Mouse (Mus musculus): ENCODE measurements around the gene Sept12.

Gene Sept12

GRCm38 (mm10) chr16:4976180-4976579 is 21.5 kb downstream of the Sept12 start:
- DNase-seq (ENCODE audit: extremely low read depth, low read depth, low spot score): no peak

- no peak for DNase-seq (ENCODE audit: extremely low read depth, low read depth, low spot score)
Measured at GRCm38 (mm10) chr16:4974521-4974920, 23.1 kb downstream of the Sept12 start.

- no peak for DNase-seq (ENCODE audit: extremely low read depth, low read depth, low spot score)
Measured at GRCm38 (mm10) chr16:4971626-4972025, 26.0 kb downstream of the Sept12 start.

GRCm38 (mm10) chr16:4969055-4969843 is 28.4 kb downstream of the Sept12 start:
- no peak for DNase-seq (ENCODE audit: extremely low read depth, low read depth, low spot score)

DNA sequence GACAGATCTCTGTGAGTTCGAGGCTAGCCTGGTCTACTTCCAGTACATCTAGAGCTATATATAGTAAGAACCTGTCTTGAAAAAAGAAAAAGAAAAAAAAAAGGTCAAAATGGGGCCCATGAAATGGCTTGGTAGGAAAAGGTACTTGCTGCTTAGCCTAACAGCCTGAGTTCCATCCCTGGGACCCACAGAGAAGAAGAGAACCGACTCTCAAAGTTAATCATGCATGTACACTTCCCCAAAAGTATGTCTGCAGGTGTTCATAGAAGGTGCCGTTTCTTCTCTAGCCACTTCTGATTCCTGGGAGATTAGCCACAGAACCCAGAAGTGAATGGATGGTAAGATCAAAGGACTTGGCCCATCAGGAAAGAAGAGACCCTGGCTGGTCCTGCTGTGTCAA is 29.2 kb downstream of the Sept12 start:
- DNase-seq (ENCODE audit: extremely low read depth, low read depth, low spot score): no peak

DNA sequence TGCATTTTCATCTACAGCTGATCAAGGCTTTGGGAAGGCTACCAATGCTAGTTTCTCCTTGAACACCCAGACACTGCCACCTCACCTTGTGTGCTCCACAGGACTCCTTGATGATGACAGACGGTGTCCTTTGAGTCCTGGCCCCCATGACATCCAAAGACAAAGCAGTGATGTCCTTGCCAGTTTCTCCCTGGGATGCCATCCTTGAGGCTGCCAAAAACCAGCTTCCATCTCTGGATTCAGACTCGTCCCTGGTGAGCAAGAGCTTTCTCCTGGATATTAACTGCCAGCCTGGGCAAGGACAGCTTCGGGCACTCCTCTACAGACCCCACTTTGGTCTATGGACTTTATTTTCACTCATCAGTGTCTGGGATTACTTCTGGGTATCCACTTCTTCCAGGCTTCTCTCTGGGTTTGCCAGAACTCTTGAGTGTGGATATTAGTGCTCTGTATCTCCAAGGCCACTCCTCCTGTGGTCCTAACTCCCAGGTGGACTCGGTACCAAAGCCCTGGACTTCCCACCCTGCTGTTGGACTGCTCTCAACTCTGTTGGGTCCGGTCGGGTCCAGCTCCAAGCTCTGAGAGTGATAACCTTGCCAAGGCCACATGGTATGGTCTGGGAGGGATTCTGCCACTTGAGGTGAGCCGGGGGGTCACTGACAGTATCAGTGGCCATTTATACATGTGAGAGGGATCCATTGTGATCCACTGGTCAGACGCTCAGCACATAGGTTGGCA is 32.1 kb downstream of the Sept12 start:
- no peak for DNase-seq (ENCODE audit: extremely low read depth, low read depth, low spot score)

- DNase-seq (ENCODE audit: extremely low read depth, low read depth, low spot score): no peak
Measured at GRCm38 (mm10) chr16:4964731-4965391, 32.8 kb downstream of the Sept12 start.

DNA sequence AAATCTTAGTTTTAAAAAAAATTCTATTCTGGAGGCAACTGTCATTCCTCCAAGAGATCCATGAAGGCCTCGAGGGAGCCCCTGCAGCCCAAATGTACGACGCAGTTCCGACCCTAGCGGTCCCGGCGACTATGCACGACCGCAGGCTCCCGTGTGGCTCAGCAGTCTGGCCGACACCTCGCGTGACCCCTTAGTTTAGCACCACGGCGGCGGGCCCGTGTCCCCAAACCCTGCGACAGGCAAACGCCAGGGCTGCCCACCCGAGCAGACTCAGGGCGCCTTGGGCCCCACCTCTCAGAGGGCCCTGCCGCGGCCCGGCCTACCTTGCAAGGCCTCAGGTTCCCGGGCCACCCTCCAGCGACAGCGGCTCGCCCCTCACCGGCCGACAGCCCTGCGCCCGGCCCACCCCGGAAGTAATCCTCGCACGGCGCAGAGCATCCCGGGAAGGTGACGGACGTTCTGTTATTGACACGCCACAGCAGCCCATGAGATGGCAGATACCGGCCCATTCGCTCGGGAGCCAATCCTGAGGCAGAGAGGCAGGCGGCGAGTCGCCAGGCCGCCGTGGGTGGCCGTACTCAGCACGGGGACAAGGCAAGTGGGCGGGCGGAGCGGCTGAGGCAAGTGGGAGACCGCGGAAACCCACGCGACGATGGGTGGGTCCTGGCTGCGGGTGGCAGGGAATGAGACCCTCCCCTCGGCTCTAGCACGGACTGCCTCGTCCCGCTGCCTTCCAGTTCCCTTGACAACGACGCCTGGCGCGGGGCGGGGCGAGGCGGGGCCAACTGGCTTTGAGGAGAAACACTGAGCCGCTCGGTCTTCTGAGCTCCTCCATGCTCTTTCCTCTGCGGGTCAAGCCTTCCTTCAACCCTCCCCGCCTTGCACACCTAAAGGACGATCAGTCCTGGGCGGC is 33.6 kb downstream of the Sept12 start, which contains the start of gene Anks3:
Gene Anks3, minus strand, starts transcription at position 409 of the 913 bp plus-strand sequence.
- DNase-seq (ENCODE audit: extremely low read depth, low read depth, low spot score): no peak

GRCm38 (mm10) chr16:4963346-4963745 is 34.3 kb downstream of the Sept12 start:
- no peak for DNase-seq (ENCODE audit: extremely low read depth, low read depth, low spot score)

- no peak for DNase-seq (ENCODE audit: extremely low read depth, low read depth, low spot score)
Measured at GRCm38 (mm10) chr16:4960260-4960659, 37.4 kb downstream of the Sept12 start.

GRCm38 (mm10) chr16:4957446-4957845 is 40.2 kb downstream of the Sept12 start:
- no peak for DNase-seq (ENCODE audit: extremely low read depth, low read depth, low spot score)

DNA sequence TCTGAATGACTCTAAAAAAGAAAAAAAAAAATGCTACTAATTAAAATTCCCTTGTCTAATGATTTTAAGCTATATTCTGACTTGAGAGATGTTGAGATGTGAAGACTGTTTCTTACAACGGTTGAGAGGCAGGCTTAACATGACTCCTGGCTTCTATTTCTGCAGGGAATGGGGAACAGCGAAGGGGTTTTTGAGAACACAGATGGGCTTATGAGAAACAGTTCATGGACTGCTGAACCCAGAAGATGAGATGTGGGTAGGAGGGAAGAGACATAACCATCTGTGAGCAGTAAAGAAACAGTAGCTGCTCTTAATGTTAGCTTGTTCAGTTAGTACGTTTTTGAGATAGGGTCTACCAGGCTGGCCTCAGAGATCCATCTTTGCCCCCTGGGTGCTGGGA is 41.0 kb downstream of the Sept12 start:
- no peak for DNase-seq (ENCODE audit: extremely low read depth, low read depth, low spot score)

- DNase-seq (ENCODE audit: extremely low read depth, low read depth, low spot score): no peak
Measured at GRCm38 (mm10) chr16:4947378-4947777, 50.3 kb downstream of the Sept12 start.

DNA sequence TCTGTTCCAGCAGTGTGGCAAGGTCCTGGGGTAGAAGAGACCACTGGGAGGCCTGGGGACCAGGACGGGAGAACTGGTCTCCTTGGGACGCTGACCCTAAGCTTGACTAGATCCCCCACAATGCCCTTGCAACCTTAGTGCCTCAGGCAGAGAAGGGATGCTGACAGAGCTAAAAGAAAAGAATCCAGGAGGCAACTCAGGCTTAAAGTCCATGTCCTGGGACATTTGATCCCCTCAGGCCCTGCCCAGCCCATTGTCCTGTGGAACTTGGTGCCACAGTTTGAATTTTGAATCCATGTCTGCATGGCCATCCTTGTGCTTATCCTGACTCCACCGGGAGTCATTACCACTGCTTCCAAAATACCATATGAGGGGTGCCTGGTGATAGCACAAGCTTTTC is 51.5 kb downstream of the Sept12 start:
- no peak for DNase-seq (ENCODE audit: extremely low read depth, low read depth, low spot score)

DNA sequence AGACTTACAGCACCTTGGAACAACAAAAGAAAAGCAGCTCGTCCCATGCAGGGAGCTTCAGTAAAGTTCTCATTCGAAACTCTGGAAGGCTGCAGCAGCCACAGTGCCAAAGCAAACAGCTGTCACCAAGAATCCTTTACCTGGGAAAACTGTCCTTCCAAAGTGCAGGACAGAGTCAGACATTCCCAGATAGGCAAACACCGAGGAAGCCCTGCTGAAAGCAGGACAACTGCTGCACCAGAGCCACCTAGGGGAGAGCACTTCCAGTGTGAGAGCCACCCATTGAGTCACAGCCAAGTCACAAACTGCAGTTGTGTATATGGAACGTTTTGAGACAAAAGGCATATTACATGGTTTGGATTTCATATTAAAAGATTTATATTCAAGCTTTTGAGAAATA is 52.2 kb downstream of the Sept12 start:
- no peak for DNase-seq (ENCODE audit: extremely low read depth, low read depth, low spot score)

DNA sequence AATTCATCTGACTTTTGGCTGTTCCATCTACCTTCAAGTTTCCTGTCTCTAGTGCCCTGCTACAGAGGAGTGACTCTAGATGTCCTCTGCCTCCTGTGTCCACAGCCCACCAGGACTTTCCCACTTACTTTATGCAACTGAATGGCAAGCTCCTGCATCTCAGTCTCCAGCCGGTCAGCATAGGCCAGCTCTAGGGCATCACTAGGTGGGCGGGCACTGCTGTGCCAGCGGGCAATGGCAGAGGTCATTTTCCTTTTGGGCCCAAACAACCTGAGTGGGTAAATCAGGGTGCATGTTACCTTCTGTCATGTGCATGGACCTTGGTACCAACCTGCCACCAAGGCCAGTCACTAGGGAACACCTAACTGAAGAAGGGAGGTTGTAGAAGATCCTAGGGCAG is 54.2 kb downstream of the Sept12 start:
- DNase-seq (ENCODE audit: extremely low read depth, low read depth, low spot score): no peak

- DNase-seq (ENCODE audit: extremely low read depth, low read depth, low spot score): no peak
Measured at GRCm38 (mm10) chr16:4942868-4943267, 54.8 kb downstream of the Sept12 start.

DNA sequence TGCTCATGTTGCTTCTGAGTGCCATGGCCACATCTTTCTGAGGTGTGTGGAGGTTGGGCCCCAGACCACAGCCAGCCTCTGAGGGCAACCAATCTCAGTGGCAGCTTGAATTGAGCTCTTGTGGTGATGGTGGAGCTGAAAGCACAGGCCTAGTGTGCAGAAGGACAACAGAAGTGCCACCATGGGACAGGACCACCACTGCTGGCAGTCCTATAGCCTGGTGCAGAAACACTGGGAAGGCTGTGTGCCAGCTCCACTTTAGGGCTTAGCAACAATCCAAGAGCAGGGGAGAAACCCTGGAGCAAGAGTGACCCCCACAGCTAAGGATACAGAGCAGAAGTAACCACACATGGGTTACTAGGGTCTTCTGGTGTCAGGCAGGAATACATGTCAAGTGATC is 56.6 kb downstream of the Sept12 start:
- DNase-seq (ENCODE audit: extremely low read depth, low read depth, low spot score): no peak

DNA sequence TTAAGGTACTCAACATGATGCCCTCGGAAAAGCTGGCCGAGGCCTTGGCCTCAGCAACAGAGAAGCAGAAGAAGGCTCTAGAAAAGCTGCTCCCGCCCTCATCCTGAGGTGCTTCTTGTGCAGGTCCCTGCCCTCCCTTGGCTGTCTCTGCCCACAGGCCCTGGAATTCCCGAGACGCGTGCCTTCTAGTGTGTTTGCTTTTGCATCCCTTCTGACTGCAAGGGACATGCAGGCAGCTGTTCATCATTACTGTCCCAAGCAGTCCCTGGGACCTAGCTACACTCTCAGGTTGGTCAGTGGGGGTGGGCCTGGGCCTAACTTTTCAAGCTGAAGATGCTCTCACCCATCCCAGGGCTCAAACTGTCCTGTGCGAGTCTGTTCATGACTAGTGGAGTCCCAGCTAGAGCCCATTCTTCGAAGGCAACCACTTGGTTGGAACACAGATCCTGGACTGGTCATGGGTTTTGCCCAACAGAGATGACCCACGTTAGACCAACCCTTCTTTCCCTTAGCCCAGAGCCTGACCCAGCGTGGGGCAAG is 57.3 kb downstream of the Sept12 start:
- no peak for DNase-seq (ENCODE audit: extremely low read depth, low read depth, low spot score)

DNA sequence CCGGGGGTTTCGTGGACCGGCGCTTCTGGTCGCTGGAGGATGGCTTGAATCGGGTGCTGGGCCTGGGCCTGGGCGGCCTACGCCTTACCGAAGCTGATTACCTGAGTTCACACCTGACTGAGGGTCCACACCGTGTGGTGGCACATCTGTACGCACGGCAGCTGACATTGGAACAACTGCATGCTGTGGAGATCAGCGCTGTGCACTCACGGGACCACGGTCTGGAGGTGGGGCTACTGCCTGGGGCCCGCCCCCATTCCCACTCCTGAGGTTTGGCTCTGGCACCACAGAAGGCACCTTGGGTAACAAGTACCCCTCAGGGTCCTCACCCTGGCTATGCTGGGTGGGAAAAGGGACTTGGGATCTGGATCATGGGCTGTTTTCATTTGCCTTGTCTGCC is 58.2 kb downstream of the Sept12 start:
- no peak for DNase-seq (ENCODE audit: extremely low read depth, low read depth, low spot score)

All from fat pad, adult 2 months (tissue).